Mouse (Mus musculus): Measurements from ENCODE around the gene Klhl28. TPM values are rescaled to one million over a fixed set of nuclear protein-coding genes. Genes with fewer than 3 reads are reported as not detected.

The Klhl28 gene
- 1.8 and 2.0 TPM in 2 replicates for polyA plus RNA-seq (2012; rRNA removed)

DNA sequence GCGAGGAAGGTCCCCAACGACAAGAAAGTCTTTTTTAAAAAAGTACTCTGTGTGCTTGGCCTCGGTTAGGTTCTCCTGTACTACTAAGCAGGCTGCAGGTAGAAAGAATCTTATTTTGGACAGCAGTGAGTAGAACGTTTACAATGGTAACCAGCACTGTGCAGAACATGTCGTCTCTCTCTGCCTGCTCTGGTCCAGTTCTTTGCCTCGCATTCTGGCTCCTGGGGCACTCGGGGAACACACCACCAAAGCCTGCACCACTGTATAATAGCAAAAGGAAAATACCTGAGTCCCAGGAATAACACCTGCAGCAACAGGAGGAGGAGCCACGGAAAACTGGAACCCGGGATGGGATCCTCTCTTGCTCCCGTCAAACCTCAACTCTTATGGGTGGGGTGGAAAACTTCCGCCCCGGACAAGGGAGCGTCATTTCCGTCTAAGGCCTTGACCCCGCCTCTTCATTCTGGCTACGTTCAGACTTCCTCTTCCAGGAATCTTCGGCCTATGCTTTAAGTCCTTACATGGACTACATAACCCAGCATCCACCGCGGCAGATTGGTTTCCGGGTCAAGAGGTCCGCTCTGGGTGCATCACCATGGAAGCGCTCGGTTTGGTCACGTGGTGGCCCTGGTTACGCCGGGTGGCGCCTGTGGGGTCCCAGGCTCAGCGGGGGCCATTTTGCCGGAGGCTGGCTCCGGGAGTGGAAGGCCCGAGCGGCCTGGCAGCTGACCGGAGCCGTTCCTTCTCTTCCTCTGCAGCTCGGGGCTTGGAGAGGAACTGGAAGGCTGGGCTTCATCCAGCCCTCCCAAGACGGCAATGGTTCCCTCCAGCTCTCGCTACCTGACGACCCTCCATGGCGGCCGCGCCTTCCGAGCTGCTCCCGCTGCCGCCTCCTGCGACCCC, at the start of gene Klhl28, which contains the start of gene Togaram1:
TSS of gene Klhl28 (minus strand) at position 411 of the 903 bp plus-strand sequence.
TSS of gene Togaram1 (plus strand) at position 681 of the 903 bp plus-strand sequence.

DNA sequence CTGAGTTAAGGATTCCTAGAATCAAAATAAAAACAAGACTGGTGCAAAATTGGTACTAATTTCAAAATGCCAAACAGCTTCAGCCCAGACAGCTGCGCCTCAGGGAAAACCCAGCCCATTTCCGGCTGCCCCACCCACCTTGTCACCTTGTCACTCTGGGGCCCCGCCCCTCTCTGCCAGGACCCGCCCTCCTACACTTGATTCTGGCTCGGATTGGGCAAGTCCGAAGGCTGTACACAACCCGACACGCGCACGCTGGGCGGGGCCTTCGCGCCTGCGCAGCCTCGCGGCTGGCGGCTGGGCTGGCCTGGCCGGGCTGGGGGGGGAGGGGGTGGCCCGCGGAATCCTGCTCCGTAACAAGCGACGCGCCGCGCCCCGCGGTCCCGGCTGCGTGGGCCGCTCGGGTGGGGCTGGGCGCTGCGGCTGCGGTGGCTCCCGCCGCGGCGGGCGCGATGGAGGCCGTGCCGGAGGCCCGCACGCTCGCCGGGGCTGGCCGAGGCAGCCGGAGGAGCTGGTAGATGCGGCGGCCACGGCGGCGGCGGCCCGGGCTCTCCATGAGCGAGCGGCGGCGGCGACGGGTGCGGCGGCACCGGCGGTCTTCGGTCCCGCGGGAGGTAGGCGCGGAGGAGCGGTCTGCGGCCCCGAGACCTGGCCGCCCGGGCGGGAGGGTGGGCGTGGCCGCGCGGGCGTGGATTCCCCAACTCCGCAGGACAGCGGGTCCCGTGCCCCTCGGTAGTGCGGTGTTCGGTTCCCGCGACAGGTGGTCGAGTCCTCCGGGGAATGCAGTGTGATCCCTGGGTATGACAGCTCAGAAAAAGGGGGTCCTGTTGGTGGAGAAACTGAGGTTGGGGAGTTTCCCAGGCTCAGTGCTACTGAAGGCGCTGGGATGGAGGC, 47.5 kb downstream of the Klhl28 start, which contains the start of gene Gm527:
TSS of gene Gm527 (plus strand) at position 329 of the 894 bp plus-strand sequence.

Other genes starting within 250 kb of the Klhl28 start
- gene Gm527, start 47.6 kb downstream of the Klhl28 start, polyA plus RNA-seq (2012; rRNA removed): 0.50 and 0.68 TPM in 2 replicates
- gene Togaram1, start 270 bp upstream of the Klhl28 start, polyA plus RNA-seq (2012; rRNA removed): 4.0 and 5.0 TPM in 2 replicates
- gene Prpf39, start 70.8 kb upstream of the Klhl28 start, polyA plus RNA-seq (2012; rRNA removed): 10.2 and 11.5 TPM in 2 replicates
- 76.6 and 79.8 TPM in 2 replicates for gene Fkbp3, start 108.5 kb upstream of the Klhl28 start, polyA plus RNA-seq (2012; rRNA removed)
- 5.3 and 5.5 TPM in 2 replicates for gene Fancm, start 110.1 kb upstream of the Klhl28 start, polyA plus RNA-seq (2012; rRNA removed)
- 16.7 and 16.9 TPM in 2 replicates for gene Mis18bp1, start 207.1 kb upstream of the Klhl28 start, polyA plus RNA-seq (2012; rRNA removed)

Data from liver, embryonic 14 days (tissue).